Mouse (Mus musculus) layer of hippocampus, adult 2 months (tissue): Measurements from ENCODE around the gene Sh3d19. TPM values are rescaled to one million over a fixed set of nuclear protein-coding genes. Genes with fewer than 3 reads are reported as not detected.
"Not testable (repeated sequence)": the region's sequence is repeated elsewhere in the genome, so short reads cannot be mapped to it uniquely, and the experiment has no call there.

Source experiments
- DNase-seq, 2 experiments: peaks; one replicate each; pipeline ENCODE4 v3.0.0; 2022; ENCODE audit warnings: low spot score in 2 of 2
- H3K27ac ChIP-seq: fragments of 200-600 bp; 2 replicates; pipeline ENCODE4 v1.8.1; 2022
- H3K4me3 ChIP-seq: fragments of 200-600 bp; 2 replicates; pipeline ENCODE4 v1.8.1; 2022; ENCODE audit warnings: mild to moderate bottlenecking
- CTCF ChIP-seq: fragments of 200-600 bp; conservative IDR thresholded peaks from 2 replicates; pipeline ENCODE4 v1.8.1; 2022; ENCODE audit warnings: antibody characterized with exemption, mild to moderate bottlenecking, moderate library complexity
- total RNA-seq, 2 experiments: library from RNA; stranded (reverse); gene quantifications; 2 replicates each; pipeline ENCODE4 v1.2.3; 2021

Gene Sh3d19
- total RNA-seq, 2 experiments from 2014 or later, result 19.1 to 27.2 TPM

- Histone ChIP-seq H3K27ac (no peak overlapping the region), H3K4me3 (no peak overlapping the region)
- no peak for TF ChIP-seq CTCF
- peak in 1 of 2 experiments; percentile 12 for DNase-seq
Measured at GRCm38 (mm10) chr3:85955269-85955668, 15.6 kb upstream of the Sh3d19 start.

GRCm38 (mm10) chr3:85955704-85956103, 15.2 kb upstream of the Sh3d19 start:
- no peak for DNase-seq
- no peak overlapping the region for H3K27ac ChIP-seq
- H3K4me3 ChIP-seq, result no peak overlapping the region
- TF ChIP-seq CTCF, result no peak

- DNase-seq, result no peak
- TF ChIP-seq CTCF, result no peak
- H3K27ac ChIP-seq, result no peak overlapping the region
- no peak overlapping the region for H3K4me3 ChIP-seq
Measured at GRCm38 (mm10) chr3:85959669-85960068, 11.2 kb upstream of the Sh3d19 start.

- DNase-seq, result no peak
- Histone ChIP-seq H3K27ac (no peak overlapping the region), H3K4me3 (no peak overlapping the region)
- no peak for TF ChIP-seq CTCF
Measured at GRCm38 (mm10) chr3:85961134-85961533, 9.8 kb upstream of the Sh3d19 start.

GRCm38 (mm10) chr3:85965479-85965878, 5.4 kb upstream of the Sh3d19 start:
- no peak overlapping the region for H3K4me3 ChIP-seq
- DNase-seq, result no peak
- no peak overlapping the region for H3K27ac ChIP-seq
- no peak for TF ChIP-seq CTCF

- no peak overlapping the region for H3K27ac ChIP-seq
- TF ChIP-seq CTCF, result no peak
- DNase-seq, result no peak
- H3K4me3 ChIP-seq, result no peak overlapping the region
Measured at GRCm38 (mm10) chr3:85969040-85969439, 1.9 kb upstream of the Sh3d19 start.

- no peak for TF ChIP-seq CTCF
- peak overlapping the region; percentile 75 for H3K4me3 ChIP-seq
- DNase-seq, result no peak
- peak overlapping the region; percentile 83 for H3K27ac ChIP-seq
Measured at GRCm38 (mm10) chr3:85971599-85971975, 678 bp downstream of the Sh3d19 start.

GRCm38 (mm10) chr3:85973376-85974140, 2.6 kb downstream of the Sh3d19 start:
- no peak for DNase-seq
- no peak for TF ChIP-seq CTCF
- Histone ChIP-seq H3K4me3 (no peak overlapping the region), H3K27ac (no peak overlapping the region)

- no peak for DNase-seq
- TF ChIP-seq CTCF, result no peak
- no peak overlapping the region for H3K4me3 ChIP-seq
Measured at GRCm38 (mm10) chr3:85974451-85974850, 3.5 kb downstream of the Sh3d19 start.

GRCm38 (mm10) chr3:85980036-85980435, 9.1 kb downstream of the Sh3d19 start:
- Histone ChIP-seq H3K27ac (no peak overlapping the region), H3K4me3 (no peak overlapping the region)
- no peak for TF ChIP-seq CTCF
- DNase-seq, result no peak

More at GRCm38 (mm10) chr3:85974451-85974850, 3.5 kb downstream of the Sh3d19 start:
- no peak overlapping the region for H3K27ac ChIP-seq

GRCm38 (mm10) chr3:85981761-85982160, 10.9 kb downstream of the Sh3d19 start:
- H3K27ac ChIP-seq, DNase-seq, H3K4me3 ChIP-seq: not testable (repeated sequence)

- H3K4me3 ChIP-seq, result no peak overlapping the region
- TF ChIP-seq CTCF, result no peak
- no peak for DNase-seq
- no peak overlapping the region for H3K27ac ChIP-seq
Measured at GRCm38 (mm10) chr3:85984537-85984936, 13.6 kb downstream of the Sh3d19 start.

GRCm38 (mm10) chr3:85987225-85987624, 16.3 kb downstream of the Sh3d19 start:
- no peak overlapping the region for H3K4me3 ChIP-seq
- no peak for DNase-seq
- TF ChIP-seq CTCF, result no peak
- no peak overlapping the region for H3K27ac ChIP-seq

GRCm38 (mm10) chr3:85991140-85991801, 20.4 kb downstream of the Sh3d19 start:
- Histone ChIP-seq H3K27ac (no peak overlapping the region), H3K4me3 (no peak overlapping the region)
- TF ChIP-seq CTCF, result no peak
- DNase-seq, result no peak
